Mouse (Mus musculus) forebrain, embryonic 10.5 days (tissue): Measurements from ENCODE around the gene Piezo1. TPM values are rescaled to one million over a fixed set of nuclear protein-coding genes. Genes with fewer than 3 reads are reported as not detected.

Source experiments
- DNase-seq: peaks from one replicate; pipeline ENCODE4 v3.0.0-alpha.2; 2017; ENCODE audit warnings: low spot score; ENCODE audit errors: extremely low spot score
- H3K27ac ChIP-seq: fragments of 300-500 bp; sonication (generic); 2 replicates; pipeline ENCODE4 v1.5.1; 2016; ENCODE audit warnings: mild to moderate bottlenecking
- H3K27me3 ChIP-seq: fragments of 300-500 bp; sonication (generic); 2 replicates; pipeline ENCODE4 v1.6.1; 2016; ENCODE audit warnings: mild to moderate bottlenecking; ENCODE audit not compliant: poor library complexity, severe bottlenecking
- H3K36me3 ChIP-seq: fragments of 300-500 bp; sonication (generic); replicated peaks from 2 replicates; pipeline ENCODE4 v1.6.1; 2016; ENCODE audit warnings: mild to moderate bottlenecking, moderate library complexity
- H3K4me1 ChIP-seq: fragments of 300-500 bp; sonication (generic); 2 replicates; pipeline ENCODE4 v1.6.1; 2016
- H3K4me3 ChIP-seq: fragments of 300-500 bp; sonication (generic); 2 replicates; pipeline ENCODE4 v1.5.1; 2016; ENCODE audit warnings: mild to moderate bottlenecking, moderate library complexity
- H3K9me3 ChIP-seq: fragments of 300-500 bp; sonication (generic); 2 replicates; pipeline ENCODE4 v1.6.1; 2016; ENCODE audit warnings: mild to moderate bottlenecking, moderate library complexity
- WGBS: fragments of 180-500 bp; shearing (Covaris S2); methylation state at CpG from one replicate; pipeline ENCODE4 v1.1.7; 2016; 5-methylcytosine and 5-hydroxymethylcytosine counted together
- polyA plus RNA-seq: library from polyadenylated mRNA; unstranded; fragments of >200 nt; fragmentation: Nextera tagmentation; extraction: Ambion mirVana; gene quantifications from 2 replicates; pipeline ENCODE4 v1.2.1, GENCODE M21; 2016

Gene Piezo1
- polyA plus RNA-seq, 1 experiment from 2014 or later, result 6.1 TPM

GRCm38 (mm10) chr8:122454409-122454808 is 96.7 kb downstream of the Piezo1 start:
- no peaks in the 10 kb centered on the region for H3K4me1 ChIP-seq
- H3K4me3 ChIP-seq, result no peak overlapping the region
- 89% methylated on average over 6 of the region's 6 CpGs for WGBS
- no peaks in the 10 kb centered on the region for H3K9me3 ChIP-seq
- H3K36me3 ChIP-seq, result no peaks in the 10 kb centered on the region
- H3K27me3 ChIP-seq, result peaks cover 31% of the 10 kb centered on the region
- H3K27ac ChIP-seq, result no peak overlapping the region
- DNase-seq, result no peak

DNA sequence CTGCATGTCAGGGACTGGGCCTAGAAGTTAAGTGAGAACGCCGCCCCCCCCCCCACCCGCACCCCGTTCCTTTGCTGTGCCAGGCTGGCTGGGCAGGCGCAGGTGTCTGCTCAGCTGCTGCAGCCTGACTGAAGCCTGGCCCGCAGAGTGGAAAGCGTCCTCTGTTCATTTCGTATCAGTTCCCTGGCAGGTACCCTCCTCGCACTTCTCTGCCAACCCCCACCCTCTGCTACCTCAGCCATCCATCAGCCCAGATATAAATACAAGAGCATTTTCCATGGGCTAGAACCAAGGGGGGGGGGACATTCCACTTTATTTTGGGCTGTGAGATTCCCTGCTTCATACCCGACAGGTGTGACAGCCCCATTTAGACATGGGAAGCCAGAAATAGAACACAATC is 99.0 kb downstream of the Piezo1 start:
- H3K27ac ChIP-seq, result no peak overlapping the region
- H3K4me1 ChIP-seq, result no peaks in the 10 kb centered on the region
- no peak for DNase-seq
- no peak overlapping the region for H3K4me3 ChIP-seq
- no peaks in the 10 kb centered on the region for H3K9me3 ChIP-seq
- WGBS, result 92% methylated on average over 10 of the region's 10 CpGs
- H3K36me3 ChIP-seq, result no peaks in the 10 kb centered on the region
- peaks cover 9% of the 10 kb centered on the region for H3K27me3 ChIP-seq

DNA sequence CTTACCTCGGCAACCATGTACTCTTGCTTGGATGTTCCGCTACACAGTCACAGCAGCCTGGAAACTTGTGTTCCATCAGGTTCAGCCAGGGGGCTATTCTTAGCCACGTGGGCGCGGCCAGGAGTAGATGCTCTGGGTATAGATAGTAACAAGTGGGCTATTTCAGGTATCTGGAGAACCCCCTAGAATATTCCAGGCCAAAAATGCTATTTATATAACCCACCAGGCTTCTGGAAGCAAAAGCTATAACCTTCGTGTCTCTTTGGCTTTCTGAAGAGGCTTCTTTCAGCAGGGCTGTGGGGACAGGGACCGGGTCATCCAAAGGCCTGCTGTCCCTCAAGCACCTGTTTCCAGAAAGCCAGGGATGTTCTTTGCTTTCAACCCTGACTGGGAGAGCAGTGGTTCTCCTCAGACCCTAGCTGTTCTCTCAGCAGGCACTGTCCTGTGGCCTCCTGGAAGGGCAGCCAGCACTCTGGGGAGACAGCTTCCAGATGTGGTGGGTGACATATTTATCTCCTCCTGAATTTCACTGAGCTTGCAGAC is 99.9 kb downstream of the Piezo1 start:
- H3K27ac ChIP-seq, result no peak overlapping the region
- H3K4me3 ChIP-seq, result no peak overlapping the region
- no peak for DNase-seq
- no peaks in the 10 kb centered on the region for H3K9me3 ChIP-seq
- no peaks in the 10 kb centered on the region for H3K36me3 ChIP-seq
- WGBS, result 86% methylated on average over 7 of the region's 7 CpGs
- H3K4me1 ChIP-seq, result no peaks in the 10 kb centered on the region; the same call in 1 of the 2 replicates
- peaks cover 6% of the 10 kb centered on the region; the same call in 1 of the 2 replicates for H3K27me3 ChIP-seq

- H3K36me3 ChIP-seq, result peaks cover 2% of the 10 kb centered on the region; the same call in 1 of the 2 replicates
- H3K4me1 ChIP-seq, result peaks cover 31% of the 10 kb centered on the region
- no peaks in the 10 kb centered on the region for H3K9me3 ChIP-seq
- H3K4me3 ChIP-seq, result no peak overlapping the region; the same call in 1 of the 2 replicates
- WGBS, result 71% methylated on average over 3 of the region's 3 CpGs
- H3K27me3 ChIP-seq, result no peaks in the 10 kb centered on the region
- no peak for DNase-seq
- H3K27ac ChIP-seq, result peak overlapping the region; percentile 20; the same call in 1 of the 2 replicates
Measured at GRCm38 (mm10) chr8:122445203-122445602, 105.9 kb downstream of the Piezo1 start.

DNA sequence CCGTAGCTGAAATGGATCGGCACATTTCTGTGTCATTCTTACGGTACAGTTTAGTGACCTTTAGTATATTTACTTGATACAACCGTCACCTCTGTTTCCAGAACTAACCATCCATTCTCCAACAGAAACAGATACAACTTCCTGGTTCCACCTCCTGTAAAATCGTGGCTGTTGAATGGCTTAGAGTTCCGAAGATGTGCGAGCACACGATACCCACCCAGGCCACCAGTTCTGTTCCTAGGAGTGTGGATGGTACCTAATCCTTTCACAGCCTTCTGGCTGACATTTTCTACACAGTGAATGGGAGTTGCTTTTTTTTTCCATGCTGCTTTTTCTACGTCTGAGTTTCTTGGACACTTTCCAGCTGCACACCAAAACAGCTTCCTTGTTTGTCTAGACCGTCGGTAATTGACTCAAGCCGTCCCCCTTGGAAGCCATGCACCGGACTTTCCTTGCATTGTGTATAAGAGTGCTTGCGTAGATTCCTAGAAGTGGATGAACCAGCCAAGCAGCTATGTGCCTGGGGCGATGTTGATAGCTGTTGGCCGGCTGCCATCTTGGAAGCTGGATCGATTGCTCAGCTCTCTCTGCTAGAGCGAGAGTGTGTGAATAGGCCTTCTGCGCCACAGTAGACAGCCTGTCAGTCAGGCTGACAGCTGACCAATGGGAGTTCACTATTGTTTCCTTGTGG is 106.9 kb downstream of the Piezo1 start:
- H3K27me3 ChIP-seq, result no peaks in the 10 kb centered on the region
- no peaks in the 10 kb centered on the region for H3K9me3 ChIP-seq
- H3K36me3 ChIP-seq, result peaks cover 12% of the 10 kb centered on the region
- WGBS, result 50% methylated on average over 19 of the region's 19 CpGs
- H3K27ac ChIP-seq, result peak overlapping the region; percentile 94
- peak; percentile 47 for DNase-seq
- H3K4me3 ChIP-seq, result peak overlapping the region; percentile 71
- H3K4me1 ChIP-seq, result peaks cover 31% of the 10 kb centered on the region

DNA sequence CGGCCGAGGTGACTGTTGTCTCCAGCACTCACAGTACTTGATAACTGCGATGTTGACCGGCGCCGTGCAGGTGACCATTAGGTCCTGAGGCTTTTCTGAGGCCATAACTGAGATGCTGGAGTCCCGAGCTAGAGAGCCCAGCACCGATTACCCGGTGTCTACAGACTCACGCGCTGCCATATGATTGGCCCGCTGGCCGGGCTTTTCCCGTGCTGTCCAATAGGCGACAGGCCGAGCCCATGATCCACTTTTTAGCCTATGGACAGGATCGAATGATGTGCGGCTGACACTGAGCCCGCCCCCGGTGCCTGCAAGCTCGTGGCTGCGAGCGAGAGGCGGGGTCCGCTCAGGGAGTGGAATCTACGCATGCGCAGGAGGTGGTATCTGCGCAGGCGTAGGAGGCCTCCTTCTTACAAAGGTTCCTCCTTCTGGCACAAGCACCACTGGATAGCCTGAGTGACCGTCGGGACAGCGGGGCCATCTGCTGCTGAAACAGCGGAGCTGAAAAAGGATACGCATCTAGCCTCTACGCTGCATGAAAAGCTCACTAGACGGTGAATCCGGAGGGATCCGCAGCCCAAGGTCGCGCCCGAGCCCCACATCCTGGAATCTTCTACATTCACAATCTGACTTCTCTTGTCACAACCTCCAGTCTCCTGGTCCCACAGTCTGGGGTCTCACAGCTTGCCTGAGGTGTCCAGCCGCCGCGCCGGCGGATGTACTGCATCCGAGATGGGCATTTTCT is 107.7 kb downstream of the Piezo1 start, which contains the start of gene Mvd:
Gene Mvd, minus strand, starts transcription at position 161 of the 745 bp plus-strand sequence.
- WGBS, result under 1% methylated on average over 47 of the region's 47 CpGs
- Histone ChIP-seq H3K4me3 (peak within 1 kb of the TSS; percentile 71), H3K4me1 (peaks cover 31% of the 10 kb centered on the region), H3K27me3 (no peaks in the 10 kb centered on the region), H3K27ac (peak within 1 kb of the TSS; percentile 94), H3K36me3 (peaks cover 20% of the 10 kb centered on the region), H3K9me3 (no peaks in the 10 kb centered on the region)
- DNase-seq, result peak; percentile 99

- H3K9me3 ChIP-seq, result no peaks in the 10 kb centered on the region
- DNase-seq, result no peak
- 1% methylated on average over 12 of the region's 12 CpGs for WGBS
Measured at GRCm38 (mm10) chr8:122442781-122443180, 108.3 kb downstream of the Piezo1 start.

DNA sequence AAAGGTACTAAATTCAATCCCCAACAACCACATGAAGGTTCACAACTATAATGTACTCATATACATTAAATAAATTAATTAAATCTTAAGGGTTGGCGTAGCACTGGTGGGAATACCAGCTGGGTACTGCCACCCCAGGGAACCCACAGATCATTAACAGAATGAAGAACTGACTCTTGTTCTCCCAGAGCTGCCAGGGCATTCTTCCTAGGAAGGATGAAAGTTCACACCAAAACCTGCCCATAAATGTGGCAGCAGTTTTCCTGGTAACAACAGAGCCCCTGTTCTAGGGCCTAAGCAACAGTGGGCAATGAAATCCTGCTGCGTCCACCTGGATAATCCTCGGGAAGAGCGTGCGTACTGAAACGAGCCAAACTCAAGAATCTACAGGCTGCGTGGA is 108.8 kb downstream of the Piezo1 start:
- Histone ChIP-seq H3K36me3 (peaks cover 31% of the 10 kb centered on the region), H3K9me3 (no peaks in the 10 kb centered on the region), H3K4me3 (peak overlapping the region; percentile 71), H3K27me3 (no peaks in the 10 kb centered on the region), H3K27ac (peak overlapping the region; percentile 94), H3K4me1 (peaks cover 33% of the 10 kb centered on the region)
- DNase-seq, result no peak
- WGBS, result 22% methylated on average over 7 of the region's 7 CpGs

More at GRCm38 (mm10) chr8:122442781-122443180, 108.3 kb downstream of the Piezo1 start:
- Histone ChIP-seq H3K27ac (peak overlapping the region; percentile 94), H3K4me3 (peak overlapping the region; percentile 71), H3K27me3 (no peaks in the 10 kb centered on the region), H3K4me1 (peaks cover 33% of the 10 kb centered on the region), H3K36me3 (peaks cover 27% of the 10 kb centered on the region)

DNA sequence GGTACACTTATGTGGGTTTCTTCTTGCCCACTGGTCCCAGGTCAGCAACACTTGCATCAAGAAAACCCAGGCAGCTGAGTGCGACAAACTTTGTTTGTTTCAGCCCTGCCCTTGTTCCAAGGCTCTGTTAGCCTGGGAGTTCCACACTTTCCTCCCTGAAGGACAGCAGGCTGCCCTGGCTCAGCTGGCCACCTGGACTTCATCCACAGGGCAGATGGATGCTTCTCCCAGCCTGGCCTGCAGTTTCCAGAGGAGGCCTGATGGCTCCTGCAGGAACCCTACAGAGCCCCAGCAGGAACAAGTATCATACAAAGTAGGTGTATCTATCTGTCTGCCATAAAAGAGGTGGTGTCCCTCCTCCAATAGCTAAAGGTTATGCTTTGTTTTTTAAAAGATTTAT is 109.8 kb downstream of the Piezo1 start:
- peaks cover 33% of the 10 kb centered on the region for H3K4me1 ChIP-seq
- 94% methylated on average over 1 of the region's 1 CpGs for WGBS
- no peaks in the 10 kb centered on the region for H3K9me3 ChIP-seq
- H3K4me3 ChIP-seq, result no peak overlapping the region; the same call in 1 of the 2 replicates
- H3K36me3 ChIP-seq, result peaks cover 41% of the 10 kb centered on the region
- H3K27ac ChIP-seq, result no peak overlapping the region
- H3K27me3 ChIP-seq, result no peaks in the 10 kb centered on the region; the same call in 1 of the 2 replicates
- no peak for DNase-seq

- DNase-seq, result no peak
- no peaks in the 10 kb centered on the region; the same call in 1 of the 2 replicates for H3K27me3 ChIP-seq
- 95% methylated on average over 16 of the region's 16 CpGs for WGBS
- H3K27ac ChIP-seq, result no peak overlapping the region
- H3K9me3 ChIP-seq, result peaks cover 4% of the 10 kb centered on the region
- peaks cover 61% of the 10 kb centered on the region for H3K36me3 ChIP-seq
- no peak overlapping the region for H3K4me3 ChIP-seq
- H3K4me1 ChIP-seq, result peaks cover 15% of the 10 kb centered on the region
Measured at GRCm38 (mm10) chr8:122439336-122439735, 111.8 kb downstream of the Piezo1 start.

GRCm38 (mm10) chr8:122437708-122438331 is 113.3 kb downstream of the Piezo1 start:
- peaks cover 19% of the 10 kb centered on the region for H3K4me1 ChIP-seq
- H3K27me3 ChIP-seq, result no peaks in the 10 kb centered on the region; the same call in 1 of the 2 replicates
- 93% methylated on average over 13 of the region's 13 CpGs for WGBS
- no peak for DNase-seq
- peaks cover 73% of the 10 kb centered on the region for H3K36me3 ChIP-seq
- H3K4me3 ChIP-seq, result no peak overlapping the region
- H3K9me3 ChIP-seq, result peaks cover 4% of the 10 kb centered on the region
- H3K27ac ChIP-seq, result no peak overlapping the region

- 91% methylated on average over 20 of the region's 20 CpGs for WGBS
- H3K9me3 ChIP-seq, result peaks cover 4% of the 10 kb centered on the region
- peaks cover 6% of the 10 kb centered on the region; the same call in 1 of the 2 replicates for H3K27me3 ChIP-seq
- no peak overlapping the region for H3K4me3 ChIP-seq
- no peak for DNase-seq
- H3K27ac ChIP-seq, result no peak overlapping the region
- peaks cover 73% of the 10 kb centered on the region for H3K36me3 ChIP-seq
- H3K4me1 ChIP-seq, result peaks cover 24% of the 10 kb centered on the region
Measured at GRCm38 (mm10) chr8:122436586-122437125, 114.5 kb downstream of the Piezo1 start.
